Mouse (Mus musculus): ENCODE results near the gene Thumpd3.

DNA sequence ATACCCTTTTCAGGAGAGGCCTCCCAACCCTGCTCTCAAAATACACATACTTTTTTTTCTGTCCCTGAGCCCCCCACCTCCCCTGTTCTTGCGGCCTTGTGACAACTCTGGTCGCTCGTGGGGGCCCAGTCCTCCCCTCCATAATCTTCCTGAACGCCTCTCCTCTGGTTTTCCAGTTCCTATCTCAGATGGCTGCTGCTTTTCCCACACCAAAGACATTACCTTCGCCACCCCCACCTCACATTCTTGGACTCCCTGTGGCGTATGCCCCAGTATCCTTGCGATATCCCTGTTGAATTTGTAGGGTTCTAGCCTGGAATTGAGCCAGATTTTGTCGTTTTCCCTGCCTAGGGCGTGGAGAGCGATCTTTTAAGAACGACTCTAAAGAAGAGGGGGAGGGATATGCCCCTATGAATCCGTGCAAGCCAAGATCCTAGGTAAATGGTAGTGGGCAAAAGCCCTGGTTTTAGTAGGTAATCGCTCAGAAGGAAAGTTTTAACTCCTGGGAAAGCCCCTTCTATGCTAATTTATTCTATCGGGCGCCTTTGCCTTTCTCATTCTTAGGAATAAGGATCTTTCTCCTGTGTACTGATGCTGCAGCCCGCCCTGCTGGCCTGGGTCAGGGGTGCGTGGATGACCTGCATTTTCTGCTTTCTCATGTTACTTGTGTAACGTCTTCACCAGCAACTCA, 32.2 kb downstream of the Thumpd3 start:
- TF ChIP-seq JUND (IDR thresholded peaks at IDR 0.05; ENCODE audit: low read depth, low read length): no peak
- TF ChIP-seq CTCF (IDR thresholded peaks at IDR 0.05 in 2 of 3, conservative IDR thresholded peaks at IDR 0.05 in 1 of 3; ENCODE audit: control insufficient read depth in 1 of 3, insufficient read depth in 1 of 3, low read depth in 2 of 3, low read length in 3 of 3, poor library complexity in 1 of 3, severe bottlenecking in 1 of 3): no peak
- TF ChIP-seq TBP (IDR thresholded peaks at IDR 0.05; ENCODE audit: low read depth, low read length): no peak
- peak; percentile 75; the same call in 1 of the 2 replicates for TF ChIP-seq CHD1 (IDR thresholded peaks at IDR 0.05; ENCODE audit: low read depth, low read length)
- TF ChIP-seq TAL1 (IDR thresholded peaks at IDR 0.05; ENCODE audit: low read length): no peak
- peak in 1 of 2 experiments; percentile 25; a peak in 2 of 4 replicates for TF ChIP-seq POLR2A (IDR thresholded peaks at IDR 0.05; ENCODE audit: control insufficient read depth in 1 of 2, insufficient read depth in 1 of 2, low read depth in 1 of 2, low read length in 2 of 2, poor library complexity in 1 of 2)
- no peak for TF ChIP-seq MAX (IDR thresholded peaks at IDR 0.05; ENCODE audit: low read length)
- no peak for TF ChIP-seq RAD21 (IDR thresholded peaks at IDR 0.05; ENCODE audit: low read depth, low read length)
- TF ChIP-seq NELFE (IDR thresholded peaks at IDR 0.05; ENCODE audit: low read depth, low read length): no peak; the same call in 1 of the 2 replicates
- no peak for TF ChIP-seq ZC3H11A (IDR thresholded peaks at IDR 0.05; ENCODE audit: low read depth, low read length)
- TF ChIP-seq SMC3 (IDR thresholded peaks at IDR 0.05; ENCODE audit: low read depth, low read length): no peak
- no peak for TF ChIP-seq POLR2AphosphoS5 (IDR thresholded peaks at IDR 0.05; ENCODE audit: borderline replicate concordance, low read depth, low read length)
- no peak for TF ChIP-seq GATA1 (IDR thresholded peaks at IDR 0.05; ENCODE audit: low read depth, low read length)
